Mouse (Mus musculus) stomach, postnatal 0 days (tissue): ENCODE measurements around the gene Jag1. TPM values are rescaled to one million over a fixed set of nuclear protein-coding genes. Genes with fewer than 3 reads are reported as not detected.

Experiments used
- ATAC-seq: fragments of 200-750 bp; cut with Nextera tagmentation; 2 replicates; pipeline ENCODE4 v1.8.0; 2017; ENCODE audit not compliant: low FRiP score, low TSS enrichment
- DNase-seq: peaks from one replicate; pipeline ENCODE4 v3.0.0-alpha.2; 2016; ENCODE audit warnings: low spot score
- H3K27ac ChIP-seq: fragments of 300-500 bp; sonication (generic); replicated peaks from 2 replicates; pipeline ENCODE4 v1.5.1; 2014; ENCODE audit warnings: mild to moderate bottlenecking, control low read depth
- H3K27me3 ChIP-seq: fragments of 300-500 bp; sonication (generic); 2 replicates; pipeline ENCODE4 v1.6.1; 2014; ENCODE audit warnings: low read length; ENCODE audit not compliant: control insufficient read depth, insufficient read depth
- H3K36me3 ChIP-seq: fragments of 300-500 bp; sonication (generic); 2 replicates; pipeline ENCODE4 v1.6.1; 2014; ENCODE audit warnings: low read length, mixed read lengths; ENCODE audit not compliant: control insufficient read depth, insufficient read depth
- H3K4me1 ChIP-seq: fragments of 300-500 bp; sonication (generic); replicated peaks from 2 replicates; pipeline ENCODE4 v1.6.1; 2014; ENCODE audit warnings: antibody characterized with exemption; ENCODE audit not compliant: control insufficient read depth, insufficient read depth
- H3K4me2 ChIP-seq: fragments of 300-500 bp; sonication (generic); replicated peaks from 2 replicates; pipeline ENCODE4 v1.6.1; 2014; ENCODE audit warnings: low read depth, mild to moderate bottlenecking, control low read depth, moderate library complexity
- H3K4me3 ChIP-seq: fragments of 300-500 bp; sonication (generic); 2 replicates; pipeline ENCODE4 v1.5.1; 2014; ENCODE audit warnings: low read depth, low read length, control low read depth
- H3K9ac ChIP-seq: fragments of 300-500 bp; sonication (generic); 2 replicates; pipeline ENCODE4 v1.6.1; 2014; ENCODE audit warnings: mild to moderate bottlenecking, low read length, control low read depth, mixed read lengths
- H3K9me3 ChIP-seq: fragments of 300-500 bp; sonication (generic); 2 replicates; pipeline ENCODE4 v1.6.1; 2016; ENCODE audit warnings: low read length; ENCODE audit not compliant: control insufficient read depth
- CTCF ChIP-seq: IDR thresholded peaks from 2 replicates; pipeline ENCODE4 v1.5.1; 2016; ENCODE audit warnings: antibody characterized with exemption, low read depth, mild to moderate bottlenecking, moderate library complexity
- EP300 ChIP-seq: optimal IDR thresholded peaks from 2 replicates; pipeline ENCODE3; 2016; ENCODE audit warnings: antibody characterized with exemption
- WGBS: fragments of 180-500 bp; shearing (Covaris S2); extraction: QIAGEN DNeasy Blood & Tissue Kit; methylation state at CpG from one replicate; pipeline ENCODE4 v1.1.7; 2014; 5-methylcytosine and 5-hydroxymethylcytosine counted together
- polyA plus RNA-seq: library from polyadenylated mRNA; unstranded; fragments of >200 nt; fragmentation: Nextera tagmentation; extraction: Ambion mirVana; gene quantifications from 2 replicates; pipeline ENCODE4 v1.2.1, GENCODE M21; 2015

Jag1 gene
- polyA plus RNA-seq, 1 experiment from 2014 or later = 8.2 TPM

DNA sequence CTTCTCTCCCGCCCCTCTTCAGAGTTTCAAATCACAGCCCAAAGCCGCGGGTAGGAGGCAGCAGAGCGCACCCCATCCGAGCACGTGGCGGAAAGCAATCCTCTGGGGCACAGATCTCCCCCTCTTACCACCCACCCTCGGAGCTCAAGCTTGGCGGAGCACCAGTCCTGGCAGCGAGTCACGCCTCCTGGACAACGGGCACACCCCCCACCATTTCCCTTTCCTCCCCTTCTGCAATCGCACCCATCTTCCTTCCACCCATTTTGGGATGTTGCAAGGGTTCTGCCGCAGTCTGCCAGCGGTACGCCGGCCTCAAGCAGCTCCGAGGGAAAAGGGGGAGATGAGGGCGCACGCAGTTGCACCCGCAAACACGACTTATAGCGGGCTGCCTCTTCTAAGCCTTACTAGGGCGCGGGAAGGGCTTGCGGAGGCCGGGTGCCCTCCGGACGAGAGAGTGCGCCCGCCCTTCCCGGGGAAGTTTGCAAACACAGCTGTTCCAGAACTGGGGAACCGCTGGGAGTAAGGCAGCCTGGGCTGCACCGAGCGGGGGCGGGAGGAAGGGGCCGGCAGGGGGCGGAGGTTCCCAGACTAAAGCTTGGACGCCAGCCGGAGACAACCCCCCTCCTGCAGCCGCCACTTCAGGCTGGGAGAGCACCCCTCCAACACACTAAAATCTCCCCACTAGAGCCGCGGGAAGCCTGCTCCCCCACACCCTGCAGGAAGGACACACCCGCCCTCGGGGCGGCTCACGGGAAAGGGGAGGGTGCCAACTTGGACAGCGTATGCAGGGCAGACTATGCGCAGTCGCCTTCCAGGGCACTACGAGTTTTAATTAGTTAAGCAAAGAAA lies 2.0 kb downstream of the Jag1 start:
- Histone ChIP-seq H3K9ac (peak overlapping the region; percentile 93), H3K9me3 (no peaks in the 10 kb centered on the region), H3K36me3 (no peaks in the 10 kb centered on the region), H3K27ac (peak overlapping the region; percentile 99), H3K4me2 (peak overlapping the region; percentile 94), H3K4me3 (peak overlapping the region; percentile 81), H3K27me3 (no peaks in the 10 kb centered on the region), H3K4me1 (no peaks in the 10 kb centered on the region; the same call in 1 of the 2 replicates)
- ATAC-seq (peak; percentile 64), DNase-seq (peak; percentile 85)
- 0% methylated on average over 49 of the region's 51 CpGs for WGBS
- peak; percentile 66 for TF ChIP-seq EP300
- TF ChIP-seq CTCF = peak; percentile 84

- DNase-seq (peak; percentile 18), ATAC-seq (no peak)
- H3K4me1 ChIP-seq = no peaks in the 10 kb centered on the region; the same call in 1 of the 2 replicates
- H3K36me3 ChIP-seq = no peaks in the 10 kb centered on the region
- H3K9me3 ChIP-seq = no peaks in the 10 kb centered on the region
- H3K4me3 ChIP-seq = peak overlapping the region; percentile 81
- H3K9ac ChIP-seq = peak overlapping the region; percentile 93
- peak overlapping the region; percentile 94 for H3K4me2 ChIP-seq
- H3K27me3 ChIP-seq = no peaks in the 10 kb centered on the region
- TF ChIP-seq CTCF (no peak), EP300 (no peak)
- peak overlapping the region; percentile 99 for H3K27ac ChIP-seq
- WGBS = 13% methylated on average over 12 of the region's 12 CpGs
Observed at GRCm38 (mm10) chr2:137113288-137114061, 3.0 kb downstream of the Jag1 start.

DNA sequence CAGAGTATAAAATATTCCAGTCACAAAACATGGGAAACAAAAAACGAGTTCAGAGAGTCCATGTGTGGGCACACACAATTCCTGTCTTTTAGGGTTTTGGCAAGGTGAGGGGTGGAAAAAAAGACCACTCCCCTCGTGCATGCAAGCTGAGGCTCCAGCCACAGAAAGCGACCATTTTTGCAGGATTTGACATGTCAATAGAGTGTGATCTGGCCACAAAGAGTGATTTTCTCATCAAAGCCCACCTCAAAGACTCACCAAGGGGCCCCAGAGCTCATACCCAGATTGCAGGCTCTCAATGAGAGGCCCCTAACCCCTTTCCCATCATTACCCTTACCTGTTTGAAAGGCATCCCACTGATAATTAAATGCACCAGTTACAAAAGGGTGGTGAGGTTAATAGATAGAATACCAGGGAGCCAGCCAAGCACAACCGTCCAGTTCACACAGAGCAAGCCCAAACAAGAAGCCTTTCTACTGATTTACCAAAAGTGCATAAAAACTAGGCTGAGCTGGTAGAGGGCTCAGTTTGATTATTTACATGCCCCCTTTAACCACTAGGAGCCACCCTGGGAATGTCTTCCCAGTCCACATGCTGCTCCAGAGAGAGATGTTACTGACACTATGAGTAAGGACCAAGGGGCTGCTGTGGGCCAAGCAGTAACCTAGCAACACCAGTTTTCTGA lies 6.1 kb downstream of the Jag1 start:
- no peak overlapping the region for H3K4me3 ChIP-seq
- no peaks in the 10 kb centered on the region for H3K27me3 ChIP-seq
- H3K4me2 ChIP-seq = no peak overlapping the region
- 56% methylated on average over 4 of the region's 4 CpGs for WGBS
- H3K9me3 ChIP-seq = no peaks in the 10 kb centered on the region
- TF ChIP-seq EP300 (no peak), CTCF (peak; percentile 29; the same call in 1 of the 2 replicates)
- H3K9ac ChIP-seq = no peak overlapping the region
- H3K36me3 ChIP-seq = peaks cover 4% of the 10 kb centered on the region; the same call in 1 of the 2 replicates
- H3K27ac ChIP-seq = 0 out of 2 replicates have a peak overlapping the region, but pooled peaks have one; percentile 20
- ATAC-seq (no peak), DNase-seq (no peak)
- H3K4me1 ChIP-seq = no peaks in the 10 kb centered on the region; the same call in 1 of the 2 replicates

GRCm38 (mm10) chr2:137109321-137110213 lies 6.9 kb downstream of the Jag1 start:
- no peak overlapping the region for H3K9ac ChIP-seq
- WGBS = 55% methylated on average over 15 of the region's 15 CpGs

More at GRCm38 (mm10) chr2:137109321-137110213, 6.9 kb downstream of the Jag1 start:
- Histone ChIP-seq H3K4me1 (no peaks in the 10 kb centered on the region; the same call in 1 of the 2 replicates), H3K4me2 (0 out of 2 replicates have a peak overlapping the region, but pooled peaks have one; percentile 8), H3K27ac (0 out of 2 replicates have a peak overlapping the region, but pooled peaks have one; percentile 40), H3K36me3 (peaks cover 8% of the 10 kb centered on the region; the same call in 1 of the 2 replicates), H3K27me3 (no peaks in the 10 kb centered on the region), H3K4me3 (no peak overlapping the region), H3K9me3 (no peaks in the 10 kb centered on the region)
- ATAC-seq (no peak), DNase-seq (no peak)
- TF ChIP-seq EP300 (no peak), CTCF (no peak)
